ENCODE assay signal across 8 mouse cellular contexts in genomic region chr2:26488535-26489135, GRCm38 (mm10). TPM values are rescaled to one million over a fixed set of nuclear protein-coding genes. Genes with fewer than 3 reads are reported as not detected.
DNase-seq lines count a peak whose midpoint lies in the region; ATAC-seq lines count a peak whose summit lies in the region.

No protein-coding gene starts in this region.

- 55% methylated on average over 9 of the region's 9 CpGs for WGBS in heart, embryonic 13.5 days
- WGBS in hindbrain, embryonic 12.5 days = 43% methylated on average over 9 of the region's 9 CpGs
- WGBS in midbrain, embryonic 16.5 days = 51% methylated on average over 9 of the region's 9 CpGs

- no peak for ATAC-seq in heart, embryonic 13.5 days (ENCODE audit: extremely low read depth, insufficient number of reproducible peaks, low FRiP score, low TSS enrichment)
- 0 out of 2 replicates have a peak, but pooled peaks have one; percentile 6 for ATAC-seq in hindbrain, embryonic 12.5 days (ENCODE audit: low FRiP score)
- no peak for ATAC-seq in midbrain, embryonic 16.5 days

- peaks cover 100% of the 10 kb centered on the region for H3K4me1 ChIP-seq in heart, embryonic 13.5 days
- H3K4me1 ChIP-seq in hindbrain, embryonic 12.5 days = peaks cover 100% of the 10 kb centered on the region
- H3K4me1 ChIP-seq in midbrain, embryonic 16.5 days (ENCODE audit: control insufficient read depth, insufficient read depth, low read length) = peaks cover 60% of the 10 kb centered on the region

- H3K9me3 ChIP-seq in heart, embryonic 13.5 days = no peaks in the 10 kb centered on the region
- H3K9me3 ChIP-seq in hindbrain, embryonic 12.5 days (replicated peaks) = no peaks in the 10 kb centered on the region
- H3K9me3 ChIP-seq in midbrain, embryonic 16.5 days (replicated peaks; ENCODE audit: control insufficient read depth, low read length, poor library complexity, severe bottlenecking) = no peaks in the 10 kb centered on the region

- H3K36me3 ChIP-seq in heart, embryonic 13.5 days = peaks cover 16% of the 10 kb centered on the region
- H3K36me3 ChIP-seq in hindbrain, embryonic 12.5 days = peaks cover 3% of the 10 kb centered on the region; the same call in 1 of the 2 replicates
- H3K36me3 ChIP-seq in midbrain, embryonic 16.5 days (ENCODE audit: control insufficient read depth, insufficient read depth, low read length) = no peaks in the 10 kb centered on the region

- peak overlapping the region; percentile 42; the same call in 1 of the 2 replicates for H3K9ac ChIP-seq in heart, embryonic 13.5 days
- H3K9ac ChIP-seq in hindbrain, embryonic 12.5 days = peak overlapping the region; percentile 44; the same call in 1 of the 2 replicates
- no peak overlapping the region for H3K9ac ChIP-seq in midbrain, embryonic 16.5 days (ENCODE audit: low read depth, low read length)

- H3K27me3 ChIP-seq in heart, embryonic 13.5 days (replicated peaks) = no peaks in the 10 kb centered on the region; the same call in 1 of the 2 replicates
- no peaks in the 10 kb centered on the region for H3K27me3 ChIP-seq in hindbrain, embryonic 12.5 days
- H3K27me3 ChIP-seq in midbrain, embryonic 16.5 days (ENCODE audit: control insufficient read depth, insufficient read depth, low read depth, low read length) = no peaks in the 10 kb centered on the region

- H3K27ac ChIP-seq in heart, embryonic 13.5 days (replicated peaks) = peak overlapping the region; percentile 88
- peak overlapping the region; percentile 91 for H3K27ac ChIP-seq in hindbrain, embryonic 12.5 days
- H3K27ac ChIP-seq in midbrain, embryonic 16.5 days (ENCODE audit: low read length) = peak overlapping the region; percentile 86

- H3K4me2 ChIP-seq in heart, embryonic 13.5 days = no peak overlapping the region
- peak overlapping the region; percentile 45 for H3K4me2 ChIP-seq in hindbrain, embryonic 12.5 days (replicated peaks)
- peak overlapping the region; percentile 3; the same call in 1 of the 2 replicates for H3K4me2 ChIP-seq in midbrain, embryonic 16.5 days (ENCODE audit: low read length)

- no peak overlapping the region for H3K4me3 ChIP-seq in heart, embryonic 13.5 days
- H3K4me3 ChIP-seq in hindbrain, embryonic 12.5 days = no peak overlapping the region
- no peak overlapping the region for H3K4me3 ChIP-seq in midbrain, embryonic 16.5 days (ENCODE audit: low read depth, low read length)

- no peak for DNase-seq in heart, adult 18-20 months
- peak; percentile 66 for DNase-seq in embryo, embryonic 11 days
- no peak for DNase-seq in spleen, postnatal 36 days (ENCODE audit: low spot score in 2 of 2)
- DNase-seq in c-Kit-positive CD71-positive TER-119-positive erythroid progenitor cells, embryonic 14.5 days (ENCODE audit: low spot score) = no peak
- DNase-seq in right cerebral cortex, postnatal 10 days (ENCODE audit: low spot score in 2 of 2) = no peak

RNA-seq across cellular contexts. Expression of gene Notch1, which starts 27.8 kb away (rescaled TPM):
- polyA plus RNA-seq in heart, embryonic 13.5 days (2015; fragmentation: Nextera tagmentation; extraction: Ambion mirVana) = 11.4 and 12.1 TPM in 2 replicates
- 10 to 100 TPM; 29.8 to 30.5 TPM for total RNA-seq in heart, adult 18-20 months (2021)
- polyA plus RNA-seq in hindbrain, embryonic 12.5 days (2016; fragmentation: Nextera tagmentation; extraction: Ambion mirVana) = 38.0 and 41.0 TPM in 2 replicates
- 10.7 and 11.4 TPM in 2 replicates for polyA plus RNA-seq in midbrain, embryonic 16.5 days (2015; fragmentation: Nextera tagmentation; extraction: Ambion mirVana)

RNA-seq across cellular contexts. Expression of gene Sec16a, which starts 43.6 kb away (rescaled TPM):
- 12.8 and 13.8 TPM in 2 replicates for polyA plus RNA-seq in heart, embryonic 13.5 days (2015; fragmentation: Nextera tagmentation; extraction: Ambion mirVana)
- total RNA-seq in heart, adult 18-20 months (2021) = 10 to 100 TPM; 38.9 to 39.2 TPM
- 32.3 and 35.3 TPM in 2 replicates for polyA plus RNA-seq in hindbrain, embryonic 12.5 days (2016; fragmentation: Nextera tagmentation; extraction: Ambion mirVana)
- 18.7 and 20.4 TPM in 2 replicates for polyA plus RNA-seq in midbrain, embryonic 16.5 days (2015; fragmentation: Nextera tagmentation; extraction: Ambion mirVana)
